Mouse (Mus musculus): ENCODE results near the gene Daam1.

Gene Daam1

GRCm38 (mm10) chr12:71906582-71907267 lies 75.8 kb downstream of the Daam1 start:
- H3K4me1 ChIP-seq (replicated peaks; ENCODE audit: low read depth, low read length): no peaks in the 10 kb centered on the region
- no peaks in the 10 kb centered on the region; the same call in 1 of the 2 replicates for H3K36me3 ChIP-seq (ENCODE audit: insufficient read depth, low read length)
- no peaks in the 10 kb centered on the region for H3K27me3 ChIP-seq (ENCODE audit: insufficient read depth, low read length)
- no peaks in the 10 kb centered on the region for H3K9me3 ChIP-seq (ENCODE audit: low read length)
- TF ChIP-seq NANOG (IDR thresholded peaks at IDR 0.05; ENCODE audit: borderline replicate concordance, low read length) (no peak), CTCF (conservative IDR thresholded peaks at IDR 0.05; ENCODE audit: low read length) (no peak), POU5F1 (IDR thresholded peaks at IDR 0.05; ENCODE audit: borderline replicate concordance, low read length) (no peak)
- H3K4me3 ChIP-seq (replicated peaks; ENCODE audit: low read length): no peak overlapping the region

GRCm38 (mm10) chr12:71908984-71909383 lies 78.1 kb downstream of the Daam1 start:
- TF ChIP-seq NANOG (IDR thresholded peaks at IDR 0.05; ENCODE audit: borderline replicate concordance, low read length): no peak

GRCm38 (mm10) chr12:71910246-71910645 lies 79.4 kb downstream of the Daam1 start:
- Histone ChIP-seq H3K36me3 (ENCODE audit: insufficient read depth, low read length) (no peaks in the 10 kb centered on the region), H3K4me1 (replicated peaks; ENCODE audit: low read depth, low read length) (no peaks in the 10 kb centered on the region), H3K4me3 (replicated peaks; ENCODE audit: low read length) (no peak overlapping the region), H3K27me3 (ENCODE audit: insufficient read depth, low read length) (no peaks in the 10 kb centered on the region), H3K9me3 (ENCODE audit: low read length) (no peaks in the 10 kb centered on the region)
- no peak for TF ChIP-seq POU5F1 (IDR thresholded peaks at IDR 0.05; ENCODE audit: borderline replicate concordance, low read length)
- no peak for TF ChIP-seq CTCF (conservative IDR thresholded peaks at IDR 0.05; ENCODE audit: low read length)
- TF ChIP-seq NANOG (IDR thresholded peaks at IDR 0.05; ENCODE audit: borderline replicate concordance, low read length): no peak

More at GRCm38 (mm10) chr12:71908984-71909383, 78.1 kb downstream of the Daam1 start:
- no peaks in the 10 kb centered on the region for H3K27me3 ChIP-seq (ENCODE audit: insufficient read depth, low read length)
- H3K9me3 ChIP-seq (ENCODE audit: low read length): no peaks in the 10 kb centered on the region
- no peaks in the 10 kb centered on the region for H3K36me3 ChIP-seq (ENCODE audit: insufficient read depth, low read length)
- H3K4me1 ChIP-seq (replicated peaks; ENCODE audit: low read depth, low read length): no peaks in the 10 kb centered on the region
- H3K4me3 ChIP-seq (replicated peaks; ENCODE audit: low read length): no peak overlapping the region

DNA sequence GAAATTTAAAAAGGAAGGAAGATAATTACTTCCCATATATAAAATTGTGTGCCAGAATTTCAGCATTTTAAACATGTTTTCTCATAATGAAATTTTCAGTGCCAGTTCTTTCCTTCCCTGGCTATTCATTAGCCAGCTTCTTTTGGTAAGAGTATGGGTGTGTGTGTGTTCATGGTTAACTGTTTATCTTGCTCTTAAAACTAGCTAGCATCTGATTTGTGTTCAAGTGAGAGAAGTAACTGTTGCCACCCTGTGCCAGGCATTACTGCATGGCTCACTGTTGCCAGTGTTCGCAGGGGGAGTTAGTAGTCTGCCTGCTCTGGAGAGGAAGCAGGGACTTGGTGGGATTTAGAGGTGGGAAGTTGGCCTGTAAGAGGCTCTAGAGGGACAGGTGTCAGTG lies 81.4 kb downstream of the Daam1 start:
- no peak for TF ChIP-seq NANOG (IDR thresholded peaks at IDR 0.05; ENCODE audit: borderline replicate concordance, low read length)
- Histone ChIP-seq H3K9me3 (ENCODE audit: low read length) (no peaks in the 10 kb centered on the region), H3K4me1 (replicated peaks; ENCODE audit: low read depth, low read length) (no peaks in the 10 kb centered on the region), H3K4me3 (replicated peaks; ENCODE audit: low read length) (no peak overlapping the region), H3K27me3 (ENCODE audit: insufficient read depth, low read length) (no peaks in the 10 kb centered on the region), H3K36me3 (ENCODE audit: insufficient read depth, low read length) (peaks cover 14% of the 10 kb centered on the region)

DNA sequence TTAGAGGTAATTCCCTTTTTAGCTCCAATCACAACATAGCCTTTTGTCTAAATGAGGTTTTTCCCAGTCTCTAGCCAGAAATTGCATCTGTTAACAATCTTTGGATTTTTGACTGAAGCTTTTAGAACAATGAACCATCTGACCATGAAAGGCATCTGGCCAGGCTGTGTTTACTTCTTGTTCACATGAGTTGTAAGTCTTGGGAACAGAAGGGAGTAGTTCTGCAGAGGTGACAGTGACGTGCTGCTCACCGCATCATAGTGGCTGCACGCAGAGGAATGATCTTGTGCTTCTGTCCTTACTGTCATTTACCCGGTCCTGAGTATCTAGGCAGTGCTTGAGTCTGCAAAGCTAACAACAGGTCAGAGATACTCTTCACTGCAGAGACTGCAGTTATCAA lies 88.3 kb downstream of the Daam1 start:
- no peak for TF ChIP-seq CTCF (conservative IDR thresholded peaks at IDR 0.05; ENCODE audit: low read length)
- no peak for TF ChIP-seq NANOG (IDR thresholded peaks at IDR 0.05; ENCODE audit: borderline replicate concordance, low read length)
- no peak for TF ChIP-seq POU5F1 (IDR thresholded peaks at IDR 0.05; ENCODE audit: borderline replicate concordance, low read length)
- no peaks in the 10 kb centered on the region for H3K27me3 ChIP-seq (ENCODE audit: insufficient read depth, low read length)
- H3K4me3 ChIP-seq (replicated peaks; ENCODE audit: low read length): no peak overlapping the region
- no peaks in the 10 kb centered on the region for H3K4me1 ChIP-seq (replicated peaks; ENCODE audit: low read depth, low read length)
- H3K36me3 ChIP-seq (ENCODE audit: insufficient read depth, low read length): peaks cover 18% of the 10 kb centered on the region
- H3K9me3 ChIP-seq (ENCODE audit: low read length): no peaks in the 10 kb centered on the region

GRCm38 (mm10) chr12:71919962-71920361 lies 89.1 kb downstream of the Daam1 start:
- no peaks in the 10 kb centered on the region for H3K9me3 ChIP-seq (ENCODE audit: low read length)
- peaks cover 18% of the 10 kb centered on the region for H3K36me3 ChIP-seq (ENCODE audit: insufficient read depth, low read length)
- H3K27me3 ChIP-seq (ENCODE audit: insufficient read depth, low read length): no peaks in the 10 kb centered on the region
- TF ChIP-seq POU5F1 (IDR thresholded peaks at IDR 0.05; ENCODE audit: borderline replicate concordance, low read length): no peak
- no peak overlapping the region for H3K4me3 ChIP-seq (replicated peaks; ENCODE audit: low read length)
- H3K4me1 ChIP-seq (replicated peaks; ENCODE audit: low read depth, low read length): 0 out of 2 replicates have a peak, but pooled peaks cover 3% of the 10 kb centered on the region

- Histone ChIP-seq H3K9me3 (ENCODE audit: low read length) (no peaks in the 10 kb centered on the region), H3K27me3 (ENCODE audit: insufficient read depth, low read length) (no peaks in the 10 kb centered on the region), H3K4me1 (replicated peaks; ENCODE audit: low read depth, low read length) (peaks cover 20% of the 10 kb centered on the region), H3K36me3 (ENCODE audit: insufficient read depth, low read length) (peaks cover 4% of the 10 kb centered on the region; the same call in 1 of the 2 replicates), H3K4me3 (replicated peaks; ENCODE audit: low read length) (no peak overlapping the region)
- TF ChIP-seq NANOG (IDR thresholded peaks at IDR 0.05; ENCODE audit: borderline replicate concordance, low read length) (no peak), CTCF (conservative IDR thresholded peaks at IDR 0.05; ENCODE audit: low read length) (no peak), POU5F1 (IDR thresholded peaks at IDR 0.05; ENCODE audit: borderline replicate concordance, low read length) (no peak)
Observed at GRCm38 (mm10) chr12:71922827-71923381, 92.0 kb downstream of the Daam1 start.

DNA sequence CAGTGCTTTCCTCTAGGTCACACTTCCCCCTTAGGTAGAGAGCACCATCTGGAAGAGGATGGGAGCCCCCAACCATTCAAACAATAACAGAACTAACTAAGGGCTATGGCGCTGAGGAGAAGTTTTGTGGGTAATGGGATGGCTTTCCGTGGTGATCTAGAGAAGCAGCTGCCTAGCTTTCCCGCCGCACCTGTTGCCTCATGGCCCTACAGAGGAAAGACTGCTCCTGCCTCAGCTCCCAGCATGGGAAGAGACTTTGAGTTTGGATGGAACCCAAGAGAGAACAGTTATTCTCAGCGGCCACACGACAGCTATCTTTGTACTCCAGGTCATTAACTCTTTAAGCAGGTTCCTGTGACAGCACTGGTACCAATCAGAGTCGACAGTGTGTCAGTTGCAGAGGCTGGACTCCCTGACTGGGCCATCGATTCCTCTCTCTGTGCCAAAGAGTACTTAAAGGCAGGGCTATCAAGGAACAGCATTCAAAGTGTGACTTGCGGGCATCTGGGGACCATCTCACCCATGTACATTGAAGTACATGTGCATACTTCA lies 94.2 kb downstream of the Daam1 start:
- H3K4me1 ChIP-seq (replicated peaks; ENCODE audit: low read depth, low read length): peaks cover 20% of the 10 kb centered on the region
- H3K9me3 ChIP-seq (ENCODE audit: low read length): no peaks in the 10 kb centered on the region
- no peaks in the 10 kb centered on the region for H3K36me3 ChIP-seq (ENCODE audit: insufficient read depth, low read length)
- H3K4me3 ChIP-seq (replicated peaks; ENCODE audit: low read length): no peak overlapping the region
- TF ChIP-seq NANOG (IDR thresholded peaks at IDR 0.05; ENCODE audit: borderline replicate concordance, low read length) (no peak), POU5F1 (IDR thresholded peaks at IDR 0.05; ENCODE audit: borderline replicate concordance, low read length) (no peak), CTCF (conservative IDR thresholded peaks at IDR 0.05; ENCODE audit: low read length) (no peak)
- H3K27me3 ChIP-seq (ENCODE audit: insufficient read depth, low read length): no peaks in the 10 kb centered on the region
